Mouse (Mus musculus): ENCODE measurements at regions not wholly inside any gene's neighbourhood (a gene's known extent, or its start where the extent isn't known, plus 50 kb on each side); places are given as distances from the start of the nearest gene placed in this dataset.

DNA sequence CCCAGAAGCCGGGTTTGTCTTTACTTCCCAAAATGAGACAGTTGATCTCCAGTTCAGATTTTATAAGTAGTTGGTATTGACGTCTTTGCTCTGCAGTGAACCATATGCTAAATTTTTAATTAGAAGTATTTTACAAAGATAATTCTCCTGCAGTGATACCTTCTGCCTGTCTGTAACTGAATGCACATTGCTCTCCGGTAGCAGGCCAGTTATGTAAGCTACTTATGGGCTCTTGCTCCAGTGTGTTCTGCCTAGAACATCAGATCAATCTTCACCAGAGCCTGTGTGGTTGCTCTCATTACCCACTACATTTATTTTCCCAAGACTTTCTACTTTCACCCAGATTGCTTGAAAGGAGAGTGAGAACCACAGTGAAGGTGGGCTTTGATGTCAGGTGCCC lies 238.9 kb downstream of the Rad51ap2 start:
- TF ChIP-seq POLR2A (IDR thresholded peaks at IDR 0.05; ENCODE audit: extremely low read depth, insufficient read depth, low read length) (no peak), CTCF (IDR thresholded peaks at IDR 0.05; ENCODE audit: low read depth, low read length) (no peak)

All from liver, adult 2 months (tissue).